21 mouse cellular contexts compared by ENCODE assay signal in the genomic region with DNA sequence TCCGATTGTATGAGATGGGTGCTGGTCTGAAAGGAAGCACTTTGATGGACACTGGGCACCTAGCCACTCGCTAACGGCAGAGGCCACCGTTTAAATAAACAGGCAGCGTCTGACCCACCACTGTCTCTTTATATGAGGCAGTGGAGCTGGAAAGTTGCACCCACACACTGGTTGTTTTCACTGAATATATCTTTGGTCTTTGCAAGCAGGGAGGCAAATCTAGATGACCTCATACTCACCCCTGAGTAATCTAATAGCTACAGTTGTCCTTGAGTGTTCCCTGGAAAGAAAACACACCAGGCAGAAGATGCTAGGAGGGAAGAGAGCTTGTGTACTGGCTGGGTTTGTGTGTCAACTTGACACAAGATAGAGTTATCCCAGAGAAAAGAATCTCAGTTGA. TPM values are rescaled to one million over a fixed set of nuclear protein-coding genes. Genes with fewer than 3 reads are reported as not detected.
"Had no signal": no experiment of that assay in that cellular context is flagged by ENCODE, and none has a peak within 500 bp of the region (broad histone marks: within the 10 kb centered on the region; RNA-seq: fewer than 3 reads in every experiment).

No protein-coding gene starts in this region.

- DNase-seq: kidney, adult 18-20 months; kidney, postnatal 25 days; layer of hippocampus, adult 9-11 months; layer of hippocampus, postnatal 36 days; liver; liver, embryonic 13.5 days; liver, postnatal 0 days; lung, postnatal 14 days; right cerebral cortex, postnatal 14 days; thymus, adult 2 months; thymus, postnatal 25 days had no signal

- H3K27ac ChIP-seq: limb, embryonic 12.5 days; liver, embryonic 13.5 days; lung, embryonic 15.5 days; midbrain, embryonic 13.5 days; stomach, embryonic 15.5 days had no signal

- H3K4me1 ChIP-seq: lung, embryonic 15.5 days; midbrain, embryonic 13.5 days; stomach, embryonic 15.5 days had no signal

- H3K9me3 ChIP-seq: limb, embryonic 12.5 days; liver, embryonic 13.5 days; lung, embryonic 15.5 days; midbrain, embryonic 13.5 days; stomach, embryonic 15.5 days had no signal

- H3K4me3 ChIP-seq: limb, embryonic 12.5 days; liver, embryonic 13.5 days; lung, embryonic 15.5 days; midbrain, embryonic 13.5 days; stomach, embryonic 15.5 days had no signal

- H3K4me2 ChIP-seq: limb, embryonic 12.5 days; liver, embryonic 13.5 days; lung, embryonic 15.5 days; midbrain, embryonic 13.5 days; stomach, embryonic 15.5 days had no signal

- H3K9ac ChIP-seq: limb, embryonic 12.5 days; liver, embryonic 13.5 days; liver, postnatal 0 days; lung, embryonic 15.5 days; midbrain, embryonic 13.5 days; stomach, embryonic 15.5 days had no signal

- H3K36me3 ChIP-seq: limb, embryonic 12.5 days; liver, embryonic 13.5 days; lung, embryonic 15.5 days; midbrain, embryonic 13.5 days; stomach, embryonic 15.5 days had no signal

- ATAC-seq: liver, postnatal 0 days; midbrain, embryonic 13.5 days had no signal

- H3K27me3 ChIP-seq: limb, embryonic 12.5 days; lung, embryonic 15.5 days; midbrain, embryonic 13.5 days; stomach, embryonic 15.5 days had no signal

RNA-seq across cellular contexts. Expression of gene Defb23, which starts 17.0 kb away (rescaled TPM):
- total RNA-seq: layer of hippocampus, postnatal 36 days; left cerebral cortex, postnatal 36 days; midbrain, postnatal 0 days had no signal
- polyA plus RNA-seq: limb, embryonic 12.5 days; liver, embryonic 13.5 days; liver, postnatal 0 days; lung, embryonic 15.5 days; midbrain, embryonic 13.5 days; midbrain, postnatal 0 days; neural tube, embryonic 14.5 days; spleen, adult 2 months; stomach, embryonic 15.5 days; testis, adult 2 months; thymus, adult 2 months; urinary bladder, adult 2 months had no signal

RNA-seq across cellular contexts. Expression of gene Defb20, which starts 29.4 kb away (rescaled TPM):
- total RNA-seq: layer of hippocampus, postnatal 36 days; left cerebral cortex, postnatal 36 days; midbrain, postnatal 0 days had no signal
- polyA plus RNA-seq: limb, embryonic 12.5 days; liver, embryonic 13.5 days; liver, postnatal 0 days; lung, embryonic 15.5 days; midbrain, embryonic 13.5 days; midbrain, postnatal 0 days; neural tube, embryonic 14.5 days; spleen, adult 2 months; stomach, embryonic 15.5 days; thymus, adult 2 months; urinary bladder, adult 2 months had no signal

RNA-seq across cellular contexts. Expression of gene Defb22, which starts 42.5 kb away (rescaled TPM):
- total RNA-seq: layer of hippocampus, postnatal 36 days; left cerebral cortex, postnatal 36 days; midbrain, postnatal 0 days had no signal
- polyA plus RNA-seq: limb, embryonic 12.5 days; liver, embryonic 13.5 days; liver, postnatal 0 days; lung, embryonic 15.5 days; midbrain, embryonic 13.5 days; midbrain, postnatal 0 days; neural tube, embryonic 14.5 days; spleen, adult 2 months; stomach, embryonic 15.5 days; testis, adult 2 months; thymus, adult 2 months; urinary bladder, adult 2 months had no signal
